Mouse (Mus musculus) brain, embryonic 14.5 days (tissue): ENCODE data around the gene Cdc6. TPM values are rescaled to one million over a fixed set of nuclear protein-coding genes. Genes with fewer than 3 reads are reported as not detected.

Source experiments
- DNase-seq: peaks from one replicate; pipeline ENCODE4 v3.0.0-alpha.2; 2011; ENCODE audit warnings: low read depth
- CTCF ChIP-seq: fragments of 200-500 bp; IDR thresholded peaks from 2 replicates; pipeline ENCODE4 v1.5.1; 2012; ENCODE audit warnings: inconsistent platforms, mild to moderate bottlenecking, moderate library complexity, borderline replicate concordance; ENCODE audit not compliant: insufficient read depth, insufficient read length; ENCODE audit errors: extremely low read depth
- POLR2A ChIP-seq: fragments of 200-500 bp; IDR thresholded peaks from 2 replicates; pipeline ENCODE4 v1.6.1; 2012; ENCODE audit warnings: mild to moderate bottlenecking, inconsistent platforms, borderline replicate concordance; ENCODE audit not compliant: poor library complexity, insufficient read depth, insufficient read length, severe bottlenecking; ENCODE audit errors: extremely low read depth
- polyA plus RNA-seq: library from polyadenylated mRNA; depleted of rRNA; stranded (reverse); fragments of >200 nt; gene quantifications from 2 replicates; pipeline ENCODE4 v1.2.3, GENCODE M21; 2012

Gene Cdc6
- polyA plus RNA-seq, 1 experiment: 4.5 TPM

- no peak for DNase-seq
- no peak for TF ChIP-seq CTCF
- TF ChIP-seq POLR2A: no peak
These were observed 18.5 kb upstream of the Cdc6 start for GRCm38 (mm10) chr11:98889077-98889476.

DNA sequence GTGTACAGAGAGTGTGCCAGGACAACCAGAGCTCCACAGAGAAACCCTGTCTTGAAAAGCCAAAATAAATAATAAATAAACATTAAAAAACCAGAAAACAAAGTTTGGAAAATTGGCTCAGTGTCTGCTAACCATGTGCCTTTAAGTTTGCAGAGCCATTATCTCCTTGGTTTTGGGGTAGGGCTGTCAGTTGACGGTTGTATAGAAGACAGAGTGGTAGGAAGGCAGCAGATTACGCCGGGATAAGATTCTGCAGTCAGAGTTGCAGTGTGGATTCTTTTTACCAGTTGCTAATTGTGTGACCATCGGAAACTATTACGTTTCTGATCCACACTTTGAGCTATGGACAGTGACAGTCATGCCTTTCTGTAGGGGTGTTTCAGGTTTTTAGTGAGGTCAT lies 17.6 kb upstream of the Cdc6 start:
- DNase-seq: no peak

DNA sequence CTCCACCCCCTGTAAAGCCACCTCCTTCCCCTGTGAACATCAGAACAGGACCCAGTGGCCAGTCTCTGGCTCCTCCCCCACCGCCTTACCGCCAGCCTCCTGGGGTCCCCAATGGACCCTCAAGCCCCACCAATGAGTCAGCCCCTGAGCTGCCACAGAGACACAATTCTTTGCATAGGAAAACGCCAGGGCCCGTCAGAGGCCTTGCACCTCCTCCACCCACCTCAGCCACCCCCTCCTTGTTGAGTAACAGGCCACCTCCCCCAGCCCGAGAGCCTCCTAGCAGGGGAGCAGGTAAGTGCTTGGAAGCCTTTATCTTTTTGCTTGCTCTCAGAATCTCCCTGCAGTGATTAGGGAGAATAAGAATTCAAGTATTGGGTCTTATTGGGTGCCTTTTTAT lies 15.2 kb upstream of the Cdc6 start:
- no peak for DNase-seq
- no peak for TF ChIP-seq POLR2A
- TF ChIP-seq CTCF: no peak

More for the DNA sequence above, 17.6 kb upstream of the Cdc6 start:
- TF ChIP-seq POLR2A: no peak
- no peak for TF ChIP-seq CTCF

DNA sequence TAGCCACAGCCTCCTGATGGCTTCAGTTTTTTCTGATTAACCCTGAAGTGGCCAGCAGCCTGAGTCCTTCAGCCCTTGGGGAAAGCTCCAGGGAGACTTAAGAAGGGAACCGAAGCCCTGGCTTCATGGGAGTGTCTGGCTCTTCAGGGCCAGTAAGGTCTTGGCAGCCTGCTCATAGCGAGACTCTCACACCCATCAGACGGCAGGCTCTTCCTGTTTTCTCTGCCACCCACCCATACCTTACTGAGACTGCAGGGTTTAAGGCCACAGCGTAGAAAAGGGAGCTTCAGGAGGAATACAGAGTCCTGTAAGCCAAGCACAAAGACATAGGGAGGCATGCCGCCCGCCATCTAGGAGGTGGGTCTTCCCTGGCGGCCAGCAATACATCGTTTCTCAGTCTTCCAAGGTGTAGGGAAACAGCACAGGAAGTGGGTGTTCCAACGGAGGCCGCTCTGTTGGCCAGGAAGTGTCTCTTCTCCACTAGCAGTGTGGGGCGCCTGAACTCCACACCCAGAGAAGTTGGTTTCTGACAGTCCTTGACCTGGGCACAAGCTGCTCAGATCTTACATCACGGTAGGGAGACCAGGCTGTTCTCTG lies 7.0 kb upstream of the Cdc6 start:
- no peak for DNase-seq
- no peak for TF ChIP-seq POLR2A
- no peak for TF ChIP-seq CTCF

- no peak for DNase-seq
- TF ChIP-seq CTCF (no peak), POLR2A (no peak)
These were observed 4.9 kb upstream of the Cdc6 start for GRCm38 (mm10) chr11:98902621-98903245.

- no peak for DNase-seq
- TF ChIP-seq CTCF (no peak), POLR2A (no peak)
These were observed 3.0 kb upstream of the Cdc6 start for GRCm38 (mm10) chr11:98904577-98904976.

- no peak for DNase-seq
- no peak for TF ChIP-seq CTCF
These were observed 2.6 kb upstream of the Cdc6 start for GRCm38 (mm10) chr11:98905033-98905432.

DNA sequence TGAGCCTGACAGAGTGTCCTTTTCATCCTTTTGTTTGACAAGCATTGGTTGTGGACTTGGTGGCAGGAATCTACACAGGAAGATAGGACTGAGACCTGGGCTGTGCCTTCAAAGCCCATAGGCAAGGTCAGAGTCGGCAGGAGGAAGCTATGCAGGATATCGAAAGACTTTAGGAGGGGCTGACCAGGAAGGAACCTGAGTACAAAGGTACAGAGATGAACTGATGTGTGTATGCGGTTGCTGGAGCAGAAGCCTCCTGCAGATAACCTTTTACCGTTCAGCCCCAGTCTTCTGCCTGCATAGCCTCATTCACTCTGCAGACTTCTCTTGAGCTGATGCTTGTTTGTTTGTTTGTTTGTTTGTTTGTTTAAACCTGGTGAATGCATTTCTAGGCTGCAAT lies 2.0 kb upstream of the Cdc6 start:
- TF ChIP-seq POLR2A (no peak), CTCF (no peak)
- DNase-seq: no peak

GRCm38 (mm10) chr11:98907063-98907436 lies 551 bp upstream of the Cdc6 start:
- no peak for DNase-seq
- TF ChIP-seq POLR2A (no peak), CTCF (no peak)

GRCm38 (mm10) chr11:98909654-98910053 lies 2.1 kb downstream of the Cdc6 start:
- TF ChIP-seq POLR2A (no peak), CTCF (peak; percentile 63; the same call in 1 of the 2 replicates)
- peak; percentile 81 for DNase-seq

DNA sequence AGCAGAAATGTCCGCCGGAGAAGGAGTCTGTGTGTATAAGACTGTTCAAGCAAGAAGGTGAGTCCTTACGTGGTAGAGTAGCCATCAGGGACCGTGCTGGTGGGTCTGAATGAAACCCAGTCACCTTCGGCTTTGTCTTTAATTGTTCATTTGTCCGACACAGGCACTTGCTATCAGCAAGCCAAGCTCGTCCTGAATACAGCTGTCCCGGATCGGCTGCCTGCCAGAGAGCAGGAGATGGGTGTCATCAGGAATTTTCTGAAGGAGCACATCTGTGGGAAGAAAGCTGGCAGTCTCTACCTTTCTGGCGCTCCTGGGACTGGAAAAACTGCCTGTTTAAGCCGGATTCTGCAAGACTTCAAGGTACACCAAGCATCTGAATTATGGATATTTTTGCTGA lies 2.8 kb downstream of the Cdc6 start:
- no peak for TF ChIP-seq CTCF
- no peak for TF ChIP-seq POLR2A
- no peak for DNase-seq

GRCm38 (mm10) chr11:98911498-98911897 lies 3.9 kb downstream of the Cdc6 start:
- TF ChIP-seq POLR2A (no peak), CTCF (no peak)
- no peak for DNase-seq
